Mouse (Mus musculus) MEL (cell line): ENCODE data around the gene Glp2r. TPM values are rescaled to one million over a fixed set of nuclear protein-coding genes. Genes with fewer than 3 reads are reported as not detected.

Experiments used
- DNase-seq: peaks from one replicate; pipeline ENCODE4 v3.0.0; 2011; ENCODE audit warnings: low read depth, low spot score
- H3K27ac ChIP-seq: 2 replicates; pipeline ENCODE4 v1.5.1; 2012; ENCODE audit warnings: low read depth, mild to moderate bottlenecking, control low read depth, low read length, moderate library complexity; ENCODE audit not compliant: control insufficient read depth
- H3K27me3 ChIP-seq, 2 experiments: fragments of 150-350 bp in 1 of 2; sonication (generic) in 1 of 2; 2 replicates each; pipeline ENCODE4 v1.6.1; 2012; ENCODE audit warnings: low read length in 2 of 2, mild to moderate bottlenecking in 2 of 2, improper control_type of control experiment in 1 of 2, moderate library complexity in 1 of 2; ENCODE audit not compliant: insufficient read depth in 2 of 2, control insufficient read depth in 1 of 2
- H3K36me3 ChIP-seq, 2 experiments: 2 replicates each; pipeline ENCODE4 v1.6.1; 2012 to 2014; ENCODE audit warnings: low read length in 2 of 2, improper control_type of control experiment in 1 of 2, inconsistent platforms in 1 of 2, mild to moderate bottlenecking in 1 of 2; ENCODE audit not compliant: insufficient read depth in 2 of 2, control insufficient read depth in 1 of 2
- H3K4me1 ChIP-seq, 2 experiments: fragments of 150-350 bp in 1 of 2; sonication (generic) in 1 of 2; 2 replicates each; pipeline ENCODE4 v1.6.1; 2012; ENCODE audit warnings: low read length in 2 of 2, improper control_type of control experiment in 1 of 2, mild to moderate bottlenecking in 1 of 2; ENCODE audit not compliant: insufficient read depth in 2 of 2, control insufficient read depth in 1 of 2
- H3K4me3 ChIP-seq, 2 experiments: fragments of 150-350 bp in 1 of 2; sonication (generic) in 1 of 2; 2 replicates each; pipeline ENCODE4 v1.5.1; 2012; ENCODE audit warnings: low read depth in 2 of 2, low read length in 2 of 2, mild to moderate bottlenecking in 2 of 2, moderate library complexity in 2 of 2, control low read depth in 1 of 2, improper control_type of control experiment in 1 of 2; ENCODE audit not compliant: control insufficient read depth in 1 of 2, insufficient read depth in 1 of 2
- H3K79me2 ChIP-seq: 2 replicates; pipeline ENCODE4 v1.6.1; 2012; ENCODE audit warnings: mild to moderate bottlenecking, low read length, moderate library complexity; ENCODE audit not compliant: control insufficient read depth, poor library complexity, insufficient read depth
- H3K9ac ChIP-seq: 2 replicates; pipeline ENCODE4 v1.6.1; 2012; ENCODE audit warnings: low read depth, mild to moderate bottlenecking, control low read depth, low read length, moderate library complexity; ENCODE audit not compliant: control insufficient read depth, poor library complexity, severe bottlenecking
- H3K9me3 ChIP-seq: fragments of 150-350 bp; sonication (generic); replicated peaks from 2 replicates; pipeline ENCODE4 v1.6.1; 2012; ENCODE audit warnings: mild to moderate bottlenecking, low read length, improper control_type of control experiment, moderate library complexity; ENCODE audit not compliant: insufficient read depth
- CTCF ChIP-seq, 3 experiments: IDR thresholded peaks in 2 of 3; conservative IDR thresholded peaks in 1 of 3; 2 replicates each; pipeline ENCODE4 v1.5.1; 2011 to 2012; ENCODE audit warnings: low read length in 3 of 3, low read depth in 2 of 3, mild to moderate bottlenecking in 2 of 3, improper control_type of control experiment in 1 of 3, inconsistent platforms in 1 of 3, mixed read lengths in 1 of 3, moderate library complexity in 1 of 3; ENCODE audit not compliant: control insufficient read depth in 1 of 3, insufficient read depth in 1 of 3, poor library complexity in 1 of 3, severe bottlenecking in 1 of 3
- E2F4 ChIP-seq: IDR thresholded peaks from 2 replicates; pipeline ENCODE4 v1.6.1; 2011; ENCODE audit warnings: low read depth, low read length, improper control_type of control experiment, borderline replicate concordance
- ELF1 ChIP-seq: IDR thresholded peaks from 2 replicates; pipeline ENCODE4 v1.6.1; 2014; ENCODE audit warnings: low read depth, mild to moderate bottlenecking, inconsistent platforms, low read length, improper control_type of control experiment, moderate library complexity
- GATA1 ChIP-seq: IDR thresholded peaks from 2 replicates; pipeline ENCODE4 v1.6.1; 2011; ENCODE audit warnings: low read depth, low read length, improper control_type of control experiment
- MYC ChIP-seq: IDR thresholded peaks from 2 replicates; pipeline ENCODE4 v1.6.1; 2011; ENCODE audit warnings: low read depth, mild to moderate bottlenecking, low read length, improper control_type of control experiment, moderate library complexity
- NELFE ChIP-seq: IDR thresholded peaks from 2 replicates; pipeline ENCODE4 v1.6.1; 2011; ENCODE audit warnings: low read depth, low read length, improper control_type of control experiment
- POLR2AphosphoS2 ChIP-seq: IDR thresholded peaks from 2 replicates; pipeline ENCODE4 v1.6.1; 2011; ENCODE audit warnings: low read length, improper control_type of control experiment
- POLR2AphosphoS5 ChIP-seq: IDR thresholded peaks from 2 replicates; pipeline ENCODE4 v1.6.1; 2012; ENCODE audit warnings: low read depth, borderline replicate concordance, mild to moderate bottlenecking, inconsistent platforms, low read length, moderate library complexity, mixed read lengths
- TCF12 ChIP-seq: IDR thresholded peaks from 2 replicates; pipeline ENCODE4 v1.6.1; 2014; ENCODE audit warnings: low read depth, mild to moderate bottlenecking, inconsistent platforms, low read length, improper control_type of control experiment, moderate library complexity
- USF2 ChIP-seq, 2 experiments: IDR thresholded peaks; 2 replicates each; pipeline ENCODE4 v1.6.1; 2011 to 2012; ENCODE audit warnings: improper control_type of control experiment in 2 of 2, low read length in 2 of 2, borderline replicate concordance in 1 of 2, inconsistent platforms in 1 of 2, low read depth in 1 of 2, mild to moderate bottlenecking in 1 of 2; ENCODE audit not compliant: insufficient read depth in 1 of 2
- ZC3H11A ChIP-seq: IDR thresholded peaks from 2 replicates; pipeline ENCODE4 v1.6.1; 2012; ENCODE audit warnings: low read depth, mild to moderate bottlenecking, inconsistent platforms, low read length, improper control_type of control experiment
- polyA plus RNA-seq, 2 experiments: library from polyadenylated mRNA; stranded (reverse) in 1 of 2; unstranded in 1 of 2; fragments of >175 nt in 1 of 2; fragments of >200 nt in 1 of 2; gene quantifications; 2 replicates each; pipeline versions ENCODE4 v1.2.1 to v1.2.4; 2012; ENCODE audit warnings: low replicate concordance in 2 of 2, low read depth in 1 of 2; ENCODE audit not compliant: insufficient read length in 2 of 2, insufficient read depth in 1 of 2, missing spikeins in 1 of 2
- total RNA-seq: library from RNA; depleted of rRNA; stranded (reverse); fragments of 300-350 nt; gene quantifications from 2 replicates; pipeline ENCODE4 v1.2.3, GENCODE M21; 2012; rRNA removed

The Glp2r gene
- total RNA-seq = not detected in 2 replicates
- not detected for polyA plus RNA-seq

- no peaks in the 10 kb centered on the region for H3K4me1 ChIP-seq
- H3K4me3 ChIP-seq = no peak within 1 kb of the TSS
- H3K36me3 ChIP-seq = no peaks in the 10 kb centered on the region
- TF ChIP-seq NELFE (no peak), POLR2AphosphoS5 (no peak), ZC3H11A (no peak), E2F4 (no peak), MYC (no peak), ELF1 (no peak), POLR2AphosphoS2 (no peak)
- no peak within 1 kb of the TSS for H3K27ac ChIP-seq
- DNase-seq = no peak
- no peaks in the 10 kb centered on the region; the same call in 1 of the 2 replicates for H3K9me3 ChIP-seq
- H3K79me2 ChIP-seq = no peaks in the 10 kb centered on the region
- H3K9ac ChIP-seq = no peak within 1 kb of the TSS
- H3K27me3 ChIP-seq = no peaks in the 10 kb centered on the region
Measured at GRCm38 (mm10) chr11:67771053-67771452, at the start of gene Glp2r. Gene Glp2r, minus strand, starts transcription at chr11:67771153.

GRCm38 (mm10) chr11:67820221-67820620 lies 49.3 kb upstream of the Glp2r start:
- Histone ChIP-seq H3K9me3 (no peaks in the 10 kb centered on the region), H3K27ac (no peak overlapping the region), H3K27me3 (no peaks in the 10 kb centered on the region), H3K36me3 (no peaks in the 10 kb centered on the region), H3K79me2 (no peaks in the 10 kb centered on the region), H3K9ac (no peak overlapping the region), H3K4me3 (no peak overlapping the region), H3K4me1 (no peaks in the 10 kb centered on the region)
- DNase-seq = no peak
- TF ChIP-seq GATA1 (no peak), USF2 (IDR thresholded peaks at IDR 0.05; ENCODE audit: borderline replicate concordance in 1 of 2, insufficient read depth in 1 of 2, low read depth in 1 of 2, low read length in 2 of 2) (no peak), NELFE (no peak), CTCF (IDR thresholded peaks at IDR 0.05 in 2 of 3, conservative IDR thresholded peaks at IDR 0.05 in 1 of 3; ENCODE audit: control insufficient read depth in 1 of 3, insufficient read depth in 1 of 3, low read depth in 2 of 3, low read length in 3 of 3, poor library complexity in 1 of 3, severe bottlenecking in 1 of 3) (peak in 1 of 3 experiments; percentile 18; a peak in 1 of 6 replicates)

GRCm38 (mm10) chr11:67819604-67820003 lies 48.7 kb upstream of the Glp2r start:
- no peaks in the 10 kb centered on the region for H3K27me3 ChIP-seq
- DNase-seq = no peak
- no peak overlapping the region for H3K27ac ChIP-seq
- no peak overlapping the region for H3K4me3 ChIP-seq
- H3K4me1 ChIP-seq = no peaks in the 10 kb centered on the region
- TF ChIP-seq CTCF (IDR thresholded peaks at IDR 0.05 in 2 of 3, conservative IDR thresholded peaks at IDR 0.05 in 1 of 3; ENCODE audit: control insufficient read depth in 1 of 3, insufficient read depth in 1 of 3, low read depth in 2 of 3, low read length in 3 of 3, poor library complexity in 1 of 3, severe bottlenecking in 1 of 3) (peak in 1 of 3 experiments; percentile 4; a peak in 2 of 6 replicates), TCF12 (no peak)
- H3K9me3 ChIP-seq = no peaks in the 10 kb centered on the region
- H3K36me3 ChIP-seq = no peaks in the 10 kb centered on the region
- no peak overlapping the region for H3K9ac ChIP-seq
- H3K79me2 ChIP-seq = no peaks in the 10 kb centered on the region
